Mouse (Mus musculus) granulocyte monocyte progenitor cell, adult 5-6 weeks (primary cell): Measurements from ENCODE around the gene Csnk1e. TPM values are rescaled to one million over a fixed set of nuclear protein-coding genes. Genes with fewer than 3 reads are reported as not detected.

ENCODE experiments used
- ATAC-seq: replicated peaks from 2 replicates; pipeline ENCODE4 v1.8.0; 2016; ENCODE audit warnings: mild to moderate bottlenecking, moderate TSS enrichment, inconsistent platforms; ENCODE audit not compliant: poor library complexity, severe bottlenecking
- total RNA-seq, 2 experiments: library from RNA; stranded (forward) in 1 of 2; stranded (reverse) in 1 of 2; fragments of 200-712, 200-1000 nt in 1 of 2; fragments of >200 nt in 1 of 2; fragmentation: Nextera tagmentation in 1 of 2; gene quantifications; 2 replicates each; pipeline ENCODE4 v1.2.3; 2014 to 2017

The Csnk1e gene
- total RNA-seq, 2 experiments from 2014 or later, result 31.3 to 63.6 TPM

GRCm38 (mm10) chr15:79429527-79429926, 25.8 kb downstream of the Csnk1e start:
- ATAC-seq, result no peak

GRCm38 (mm10) chr15:79428616-79429015, 26.8 kb downstream of the Csnk1e start:
- ATAC-seq, result no peak

GRCm38 (mm10) chr15:79427516-79427915, 27.9 kb downstream of the Csnk1e start:
- no peak for ATAC-seq

GRCm38 (mm10) chr15:79425516-79425915, 29.9 kb downstream of the Csnk1e start:
- no peak for ATAC-seq

- no peak for ATAC-seq
Measured at GRCm38 (mm10) chr15:79424602-79425001, 30.8 kb downstream of the Csnk1e start.

GRCm38 (mm10) chr15:79422715-79423243, 32.6 kb downstream of the Csnk1e start:
- no peak for ATAC-seq

- no peak for ATAC-seq
Measured at GRCm38 (mm10) chr15:79418677-79419076, 36.7 kb downstream of the Csnk1e start.

GRCm38 (mm10) chr15:79418265-79418664, 37.1 kb downstream of the Csnk1e start:
- ATAC-seq, result no peak

- no peak for ATAC-seq
Measured at GRCm38 (mm10) chr15:79417379-79417778, 38.0 kb downstream of the Csnk1e start.

GRCm38 (mm10) chr15:79416460-79417085, 38.8 kb downstream of the Csnk1e start:
- ATAC-seq, result no peak

- ATAC-seq, result peak; percentile 91
Measured at GRCm38 (mm10) chr15:79414513-79414912, 40.9 kb downstream of the Csnk1e start.

GRCm38 (mm10) chr15:79413802-79414201, 41.6 kb downstream of the Csnk1e start:
- ATAC-seq, result peak; percentile 74

GRCm38 (mm10) chr15:79413201-79413600, 42.2 kb downstream of the Csnk1e start:
- ATAC-seq, result no peak

- no peak for ATAC-seq
Measured at GRCm38 (mm10) chr15:79411363-79412065, 43.9 kb downstream of the Csnk1e start.

GRCm38 (mm10) chr15:79409077-79409573, 46.2 kb downstream of the Csnk1e start:
- ATAC-seq, result peak; percentile 77

GRCm38 (mm10) chr15:79406564-79406963, 48.8 kb downstream of the Csnk1e start:
- no peak for ATAC-seq

GRCm38 (mm10) chr15:79404277-79404676, 51.1 kb downstream of the Csnk1e start:
- ATAC-seq, result no peak

- ATAC-seq, result no peak
Measured at GRCm38 (mm10) chr15:79403763-79404210, 51.6 kb downstream of the Csnk1e start.

GRCm38 (mm10) chr15:79402836-79403762, 52.3 kb downstream of the Csnk1e start, which contains the start of gene Tmem184b:
Gene Tmem184b (minus strand): TSS chr15:79403569.
- peak; percentile 49 for ATAC-seq

GRCm38 (mm10) chr15:79402176-79402575, 53.2 kb downstream of the Csnk1e start:
- no peak for ATAC-seq
